Mouse (Mus musculus) small intestine, adult 2 months (tissue): ENCODE results near the gene Cdkn3. TPM values are rescaled to one million over a fixed set of nuclear protein-coding genes. Genes with fewer than 3 reads are reported as not detected.
"Not testable (repeated sequence)": the region's sequence is repeated elsewhere in the genome, so short reads cannot be mapped to it uniquely, and the experiment has no call there.

Experiments
- H3K27ac ChIP-seq: fragments of 200-500 bp; 2 replicates; pipeline ENCODE4 v1.5.1; 2012; ENCODE audit warnings: low read depth, low read length, control low read depth, inconsistent platforms; ENCODE audit not compliant: insufficient read depth
- H3K27me3 ChIP-seq: fragments of 200-500 bp; 2 replicates; pipeline ENCODE4 v1.6.1; 2012; ENCODE audit warnings: mild to moderate bottlenecking, moderate library complexity, low read length, inconsistent platforms; ENCODE audit not compliant: control insufficient read depth, insufficient read depth
- H3K36me3 ChIP-seq: fragments of 200-500 bp; 2 replicates; pipeline ENCODE4 v1.6.1; 2012; ENCODE audit warnings: mild to moderate bottlenecking, low read length, control low read depth, inconsistent platforms; ENCODE audit not compliant: control insufficient read depth, insufficient read depth
- H3K4me1 ChIP-seq: fragments of 200-500 bp; 2 replicates; pipeline ENCODE4 v1.6.1; 2012; ENCODE audit warnings: low read length, inconsistent platforms, mixed read lengths; ENCODE audit not compliant: control insufficient read depth, insufficient read depth, insufficient read length
- H3K4me3 ChIP-seq: fragments of 200-500 bp; 2 replicates; pipeline ENCODE4 v1.5.1; 2012; ENCODE audit warnings: low read depth, mild to moderate bottlenecking, control low read depth, inconsistent platforms, low read length, moderate library complexity
- CTCF ChIP-seq: fragments of 200-500 bp; IDR thresholded peaks from 2 replicates; pipeline ENCODE4 v1.5.1; 2012; ENCODE audit warnings: low read depth, mild to moderate bottlenecking, control low read depth, inconsistent platforms, low read length, moderate library complexity, mixed read lengths; ENCODE audit not compliant: insufficient replicate concordance, insufficient read length; ENCODE audit errors: extremely low read depth
- POLR2A ChIP-seq: fragments of 200-500 bp; IDR thresholded peaks from 2 replicates; pipeline ENCODE4 v1.6.1; 2012; ENCODE audit warnings: low read depth, mild to moderate bottlenecking, control low read depth, inconsistent platforms, low read length, moderate library complexity
- WGBS: fragments of 180-500 bp; shearing (Covaris S2); methylation state at CpG from one replicate; pipeline ENCODE4 v1.1.7; 2018; 5-methylcytosine and 5-hydroxymethylcytosine counted together
- polyA plus RNA-seq: library from polyadenylated mRNA; depleted of rRNA; stranded (reverse); fragments of >200 nt; gene quantifications from 2 replicates; pipeline ENCODE4 v1.2.3, GENCODE M21; 2012

Cdkn3 gene
- polyA plus RNA-seq, 1 experiment: 3.3 TPM

DNA sequence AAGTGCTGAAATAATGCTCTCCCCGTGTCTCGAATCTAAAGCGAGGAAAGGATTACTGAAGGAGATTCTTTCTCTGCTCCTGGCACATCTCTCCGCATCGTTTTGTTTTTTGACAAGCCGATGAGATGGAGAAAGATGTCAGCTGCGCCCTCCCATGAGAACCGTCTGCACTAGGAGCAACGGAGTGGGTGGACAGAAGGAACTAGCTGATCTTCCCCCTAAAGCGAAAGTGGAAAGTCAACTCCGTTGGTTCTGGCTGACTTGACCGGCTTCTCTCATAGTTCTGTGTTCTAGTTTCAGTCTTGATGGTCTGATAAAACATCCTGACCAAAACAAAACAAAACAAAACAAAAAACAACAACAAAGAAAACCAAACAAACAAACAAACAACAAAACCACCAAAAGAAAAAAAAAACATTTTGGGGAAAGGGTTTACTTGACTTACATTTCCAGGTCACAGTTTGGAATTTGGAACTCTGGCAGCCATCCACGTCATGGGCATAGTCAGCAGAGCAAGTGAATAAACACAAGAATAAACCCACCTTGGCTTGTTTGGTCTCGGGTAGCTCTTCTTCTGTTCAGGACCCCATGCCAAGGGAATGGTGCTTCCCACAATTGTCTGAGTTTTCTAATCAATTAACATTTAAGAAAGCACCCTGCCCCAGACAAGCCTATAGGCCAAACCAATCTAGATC lies 25.4 kb upstream of the Cdkn3 start:
- Histone ChIP-seq H3K27ac (no peak overlapping the region), H3K27me3 (no peaks in the 10 kb centered on the region), H3K36me3 (no peaks in the 10 kb centered on the region), H3K4me1 (no peaks in the 10 kb centered on the region), H3K4me3 (no peak overlapping the region)
- 77% methylated on average over 14 of the region's 14 CpGs for WGBS
- no peak for TF ChIP-seq POLR2A
- TF ChIP-seq CTCF: no peak

DNA sequence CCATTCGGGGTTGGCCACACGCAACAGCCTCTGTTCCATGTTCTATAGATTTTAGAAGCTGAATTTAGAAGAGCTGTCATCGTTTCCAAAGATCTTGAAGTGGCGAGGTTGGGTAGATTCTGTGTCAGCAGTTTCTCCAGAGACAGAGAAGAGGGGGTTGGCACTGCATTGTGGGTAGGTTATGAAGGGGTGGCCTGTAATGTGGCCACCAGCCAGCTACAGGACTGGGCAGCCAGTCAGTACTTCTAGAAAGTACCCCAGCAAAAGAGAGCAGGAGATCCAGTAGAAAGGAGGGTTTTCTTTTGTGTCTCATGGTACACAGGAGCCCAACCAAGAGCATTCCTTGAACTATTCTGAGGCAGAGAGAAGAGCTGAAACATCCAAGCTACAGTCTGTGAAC lies 24.0 kb upstream of the Cdkn3 start:
- TF ChIP-seq CTCF (no peak), POLR2A (no peak)
- 87% methylated on average over 4 of the region's 4 CpGs for WGBS
- H3K4me1 ChIP-seq: no peaks in the 10 kb centered on the region
- H3K36me3 ChIP-seq: no peaks in the 10 kb centered on the region
- no peak overlapping the region for H3K4me3 ChIP-seq
- no peaks in the 10 kb centered on the region for H3K27me3 ChIP-seq
- H3K27ac ChIP-seq: no peak overlapping the region

DNA sequence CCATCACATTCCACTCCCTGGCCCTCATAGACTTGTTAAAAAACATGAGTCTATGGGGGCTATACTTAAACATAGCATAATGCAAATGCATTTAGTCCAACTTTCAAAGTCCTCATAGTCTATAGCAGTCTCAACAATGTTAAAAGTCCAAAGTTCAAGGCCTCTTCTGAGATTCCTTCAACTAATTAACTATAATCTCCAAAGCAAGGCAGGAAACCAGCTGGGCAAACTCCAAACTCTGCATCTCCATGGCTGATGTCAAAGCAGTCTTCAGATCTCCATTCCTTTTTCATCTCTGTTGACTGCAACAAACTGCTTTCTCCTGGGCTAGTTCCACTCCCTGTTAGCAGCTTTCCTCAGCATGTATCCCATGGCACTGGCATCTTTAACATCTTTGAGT lies 23.0 kb upstream of the Cdkn3 start:
- not testable (repeated sequence) for H3K27me3 ChIP-seq, H3K4me3 ChIP-seq, H3K27ac ChIP-seq, H3K36me3 ChIP-seq, H3K4me1 ChIP-seq

DNA sequence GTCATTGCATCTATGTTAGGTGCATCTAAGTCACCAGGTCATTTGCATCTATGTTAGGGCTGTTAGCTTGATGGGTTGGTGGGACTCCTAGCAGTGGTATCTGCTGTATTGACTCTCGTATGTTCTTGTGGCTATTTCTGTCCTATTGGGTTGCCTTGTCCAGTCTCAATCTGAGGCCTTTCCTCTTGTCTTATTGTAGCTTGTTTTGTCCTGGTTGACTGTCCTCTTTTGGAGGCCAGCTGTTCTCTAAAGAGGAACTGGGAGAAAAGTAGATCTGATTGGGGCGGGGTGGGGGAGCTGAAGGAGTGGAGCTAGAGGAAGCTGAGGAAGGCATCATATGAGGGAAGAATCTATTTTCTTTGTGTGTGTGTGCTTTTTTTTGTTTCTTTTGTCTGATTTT lies 17.7 kb upstream of the Cdkn3 start:
- TF ChIP-seq CTCF (no peak), POLR2A (no peak)
- Histone ChIP-seq H3K27ac (no peak overlapping the region), H3K36me3 (no peaks in the 10 kb centered on the region), H3K4me3 (no peak overlapping the region), H3K27me3 (no peaks in the 10 kb centered on the region), H3K4me1 (no peaks in the 10 kb centered on the region)
- 80% methylated on average over 2 of the region's 2 CpGs for WGBS

DNA sequence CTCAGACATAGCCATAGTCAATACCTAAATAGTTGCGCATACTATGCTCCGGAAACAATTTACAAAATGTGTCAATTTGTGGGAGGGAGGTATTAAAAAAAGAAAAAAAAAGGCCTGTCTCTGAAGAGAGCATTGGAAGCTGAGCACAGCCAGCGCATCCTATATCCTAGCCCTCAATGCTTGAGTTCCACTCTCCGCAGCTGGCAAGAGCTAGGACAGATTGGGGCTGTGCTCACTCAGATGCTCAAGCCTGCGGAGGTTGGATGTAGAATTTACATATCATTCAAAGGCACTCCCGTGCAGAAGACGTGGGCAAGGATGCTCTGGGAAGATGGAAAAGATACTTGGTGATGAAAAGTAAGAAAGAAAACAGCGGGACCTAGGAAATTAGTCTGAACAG lies 14.9 kb upstream of the Cdkn3 start:
- Histone ChIP-seq H3K4me1 (no peaks in the 10 kb centered on the region), H3K36me3 (no peaks in the 10 kb centered on the region), H3K27me3 (no peaks in the 10 kb centered on the region), H3K4me3 (no peak overlapping the region), H3K27ac (no peak overlapping the region)
- TF ChIP-seq POLR2A: no peak
- no peak for TF ChIP-seq CTCF
- 90% methylated on average over 8 of the region's 8 CpGs for WGBS

DNA sequence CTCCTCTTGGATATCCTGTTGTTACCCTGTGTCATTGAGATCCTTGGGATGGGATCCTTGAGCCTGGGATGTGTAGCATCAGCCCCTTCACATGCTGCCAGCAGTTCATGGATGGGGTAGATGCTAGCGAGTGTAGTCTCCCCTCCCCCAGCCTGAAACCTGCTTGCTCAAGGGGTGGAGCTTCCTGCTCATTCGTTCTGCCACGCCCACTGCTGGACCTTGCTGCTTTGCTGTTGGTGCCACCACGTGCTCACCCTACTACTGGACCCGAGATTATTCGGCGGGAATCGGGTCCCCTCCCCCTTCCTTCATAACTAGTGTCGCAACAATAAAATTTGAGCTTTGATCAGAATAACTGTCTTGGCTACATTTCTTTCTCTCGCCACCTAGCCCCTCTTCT lies 6.0 kb upstream of the Cdkn3 start:
- 62% methylated on average over 10 of the region's 10 CpGs for WGBS

DNA sequence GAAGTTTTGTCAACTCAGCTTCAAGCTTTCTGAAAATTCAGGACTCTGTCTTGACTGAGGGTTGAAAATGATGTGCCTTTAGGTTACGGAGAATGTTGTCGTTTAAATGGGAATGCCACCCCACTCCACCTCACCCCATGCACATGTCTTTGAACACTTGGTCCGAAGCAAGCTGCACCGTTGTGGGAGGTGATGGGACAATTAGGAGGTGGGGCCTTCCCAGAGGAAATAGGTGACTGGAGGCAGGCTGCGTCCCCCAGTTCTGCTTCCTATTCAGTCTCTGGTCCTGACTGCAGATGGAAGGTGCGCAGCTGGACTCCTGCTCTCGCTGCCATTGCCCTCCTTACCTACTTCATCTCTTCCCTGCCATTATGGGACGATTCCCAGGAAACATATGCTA lies 4.5 kb upstream of the Cdkn3 start:
- TF ChIP-seq CTCF: no peak
- WGBS: 94% methylated on average over 8 of the region's 8 CpGs
- Histone ChIP-seq H3K4me3 (no peak overlapping the region), H3K27ac (no peak overlapping the region), H3K36me3 (no peaks in the 10 kb centered on the region), H3K4me1 (no peaks in the 10 kb centered on the region), H3K27me3 (no peaks in the 10 kb centered on the region)

More for the DNA sequence above, 6.0 kb upstream of the Cdkn3 start:
- not testable (repeated sequence) for H3K4me3 ChIP-seq, H3K4me1 ChIP-seq, H3K27me3 ChIP-seq, H3K27ac ChIP-seq, H3K36me3 ChIP-seq

DNA sequence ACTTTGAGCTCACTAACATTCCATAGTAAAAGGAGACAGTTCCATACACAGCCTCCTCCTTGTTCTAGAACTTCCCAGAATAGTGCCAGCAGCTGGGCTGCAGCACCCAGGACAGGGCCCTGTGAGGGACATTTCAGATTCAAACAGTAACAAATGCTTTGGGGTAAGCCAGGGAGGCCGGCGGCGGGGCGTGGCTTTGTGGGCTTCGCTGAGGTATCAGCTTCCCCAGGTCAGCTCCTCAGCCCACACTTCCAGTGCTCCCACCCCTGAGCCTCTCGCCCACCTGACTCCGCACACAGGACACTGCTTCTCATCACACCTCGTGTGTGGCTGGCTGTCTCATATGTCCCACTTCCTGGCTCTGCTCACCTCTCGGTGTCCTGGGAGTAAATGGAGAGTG lies 2.6 kb upstream of the Cdkn3 start:
- WGBS: 76% methylated on average over 9 of the region's 9 CpGs
- no peak for TF ChIP-seq POLR2A
- no peak for TF ChIP-seq CTCF
- H3K4me3 ChIP-seq: no peak overlapping the region
- no peak overlapping the region for H3K27ac ChIP-seq
- peaks cover 2% of the 10 kb centered on the region; the same call in 1 of the 2 replicates for H3K4me1 ChIP-seq
- no peaks in the 10 kb centered on the region for H3K36me3 ChIP-seq
- H3K27me3 ChIP-seq: no peaks in the 10 kb centered on the region
